ENCODE assay signal across 8 mouse cellular contexts in genomic region chr2:84741841-84742450, GRCm38 (mm10). TPM values are rescaled to one million over a fixed set of nuclear protein-coding genes. Genes with fewer than 3 reads are reported as not detected.
DNase-seq lines count a peak whose midpoint lies in the region; ATAC-seq and TF ChIP-seq lines count a peak whose summit lies in the region.

No protein-coding gene starts in this region.

- H3K9ac ChIP-seq in ES-Bruce4 (ENCODE audit: low read depth, poor library complexity, severe bottlenecking), result peak overlapping the region; percentile 94
- H3K9ac ChIP-seq in stomach, embryonic 15.5 days, result peak overlapping the region; percentile 5; the same call in 1 of the 2 replicates

- no peak for TF ChIP-seq CTCF in ES-Bruce4 (IDR thresholded peaks at IDR 0.05; ENCODE audit: low read depth, low read length)
- TF ChIP-seq CTCF in left cerebral cortex, adult 2 months (IDR thresholded peaks at IDR 0.05), result no peak

- intact Hi-C loops in left cerebral cortex, adult 2 months (cut with DNase I), result loop anchor here (5.0 kb wide), 1 partner anchor 55 kb away; the partner anchor contains the start of gene Ube2l6

- ATAC-seq in stomach, embryonic 15.5 days (ENCODE audit: insufficient read depth, low FRiP score, low read depth), result peak; percentile 2; the same call in 1 of the 2 replicates
- no peak for ATAC-seq in CD4-positive, CD25-positive, alpha-beta regulatory T cell, adult 4 months

- H3K4me1 ChIP-seq in ES-Bruce4 (ENCODE audit: control insufficient read depth, insufficient read depth, low read length), result no peaks in the 10 kb centered on the region
- H3K4me1 ChIP-seq in stomach, embryonic 15.5 days, result peaks cover 53% of the 10 kb centered on the region

- 0 out of 2 replicates have a peak, but pooled peaks have one; percentile 27 for TF ChIP-seq EP300 in ES-Bruce4 (IDR thresholded peaks at IDR 0.05; ENCODE audit: insufficient read depth, low read depth, low read length)

- no peak for TF ChIP-seq POLR2A in ES-Bruce4 (IDR thresholded peaks at IDR 0.05; ENCODE audit: insufficient read depth, low read length)

- no peaks in the 10 kb centered on the region for H3K9me3 ChIP-seq in ES-Bruce4 (replicated peaks; ENCODE audit: control insufficient read depth, insufficient read depth, low read length, poor library complexity, severe bottlenecking)
- H3K9me3 ChIP-seq in stomach, embryonic 15.5 days, result no peaks in the 10 kb centered on the region

- peak overlapping the region; percentile 86 for H3K4me3 ChIP-seq in ES-Bruce4 (ENCODE audit: low read depth, low read length)
- peak overlapping the region; percentile 95 for H3K4me3 ChIP-seq in stomach, embryonic 15.5 days (replicated peaks)
- no peak overlapping the region; the same call in 1 of the 2 replicates for H3K4me3 ChIP-seq in left cerebral cortex, adult 2 months

- H3K4me2 ChIP-seq in stomach, embryonic 15.5 days, result peak overlapping the region; percentile 80

- no peaks in the 10 kb centered on the region for H3K27me3 ChIP-seq in ES-Bruce4 (ENCODE audit: control insufficient read depth, insufficient read depth, low read length, poor library complexity, severe bottlenecking)
- no peaks in the 10 kb centered on the region for H3K27me3 ChIP-seq in stomach, embryonic 15.5 days (replicated peaks)

- DNase-seq in adrenal gland, postnatal 14 days, result peak; percentile 31
- no peak for DNase-seq in adrenal gland, postnatal 25 days
- DNase-seq in heart, postnatal 4 days, result peak; percentile 34
- peak; percentile 54 to 66 for DNase-seq in lung, adult 18-20 months
- DNase-seq in left cerebral cortex, adult 2 months (ENCODE audit: extremely low spot score in 1 of 2, low spot score in 2 of 2), result no peak

- peak overlapping the region; percentile 91 for H3K27ac ChIP-seq in ES-Bruce4 (ENCODE audit: insufficient read depth, low read length)
- peak overlapping the region; percentile 99 for H3K27ac ChIP-seq in stomach, embryonic 15.5 days
- H3K27ac ChIP-seq in left cerebral cortex, adult 2 months, result no peak overlapping the region

- peaks cover 4% of the 10 kb centered on the region for H3K36me3 ChIP-seq in ES-Bruce4 (ENCODE audit: control insufficient read depth, insufficient read depth, low read length, poor library complexity, severe bottlenecking)
- H3K36me3 ChIP-seq in stomach, embryonic 15.5 days, result peaks cover 10% of the 10 kb centered on the region; the same call in 1 of the 2 replicates

- WGBS in stomach, embryonic 15.5 days, result 4% methylated on average over 5 of the region's 5 CpGs

RNA-seq across cellular contexts. Expression of gene Gm19426, which starts 1.5 kb away (rescaled TPM):
- total RNA-seq in adrenal gland, postnatal 14 days (2021), result 5.2 and 5.3 TPM in 2 replicates
- total RNA-seq in adrenal gland, postnatal 25 days (2021), result 3.9 and 4.2 TPM in 2 replicates
- 9.9 and 10.3 TPM in 2 replicates for polyA plus RNA-seq in ES-Bruce4 (2011; ENCODE audit: insufficient read depth, insufficient read length, low read depth, missing spikeins)
- 1 to 10 TPM; 8.6 to 9.4 TPM for total RNA-seq in heart, postnatal 4 days (2021)
- polyA plus RNA-seq in stomach, embryonic 15.5 days (2015; fragmentation: Nextera tagmentation; extraction: Ambion mirVana), result 6.7 and 7.2 TPM in 2 replicates
- polyA plus RNA-seq in CD4-positive, CD25-positive, alpha-beta regulatory T cell, adult 4 months (2017; shearing (Covaris generic)), result not detected
- 1 to 10 TPM; 2.0 to 2.4 TPM for total RNA-seq in left cerebral cortex, adult 2 months (2021)

RNA-seq across cellular contexts. Expression of gene Ypel4, which starts 8.1 kb away (rescaled TPM):
- total RNA-seq in adrenal gland, postnatal 14 days (2021), result 6.5 and 8.6 TPM in 2 replicates
- total RNA-seq in adrenal gland, postnatal 25 days (2021), result 8.5 and 9.3 TPM in 2 replicates
- polyA plus RNA-seq in ES-Bruce4 (2011; ENCODE audit: insufficient read depth, insufficient read length, low read depth, missing spikeins), result 0.56 and 0.73 TPM in 2 replicates
- total RNA-seq in heart, postnatal 4 days (2021), result under 1 TPM; 0.77 to 0.88 TPM
- 7.5 and 11.0 TPM in 2 replicates for polyA plus RNA-seq in stomach, embryonic 15.5 days (2015; fragmentation: Nextera tagmentation; extraction: Ambion mirVana)
- polyA plus RNA-seq in CD4-positive, CD25-positive, alpha-beta regulatory T cell, adult 4 months (2017; shearing (Covaris generic)), result 1 to 10 TPM; 1.3 to 2.1 TPM
- 100 to 1,000 TPM; 101 to 102 TPM for total RNA-seq in left cerebral cortex, adult 2 months (2021)

RNA-seq across cellular contexts. Expression of gene Clp1, which starts 14.8 kb away (rescaled TPM):
- total RNA-seq in adrenal gland, postnatal 14 days (2021), result 14.5 and 15.7 TPM in 2 replicates
- 12.3 and 13.9 TPM in 2 replicates for total RNA-seq in adrenal gland, postnatal 25 days (2021)
- polyA plus RNA-seq in ES-Bruce4 (2011; ENCODE audit: insufficient read depth, insufficient read length, low read depth, missing spikeins), result 32.9 and 34.9 TPM in 2 replicates
- total RNA-seq in heart, postnatal 4 days (2021), result 1 to 10 TPM; 7.4 to 7.9 TPM
- 23.7 and 26.9 TPM in 2 replicates for polyA plus RNA-seq in stomach, embryonic 15.5 days (2015; fragmentation: Nextera tagmentation; extraction: Ambion mirVana)
- 10 to 100 TPM; 50.3 to 54.6 TPM for polyA plus RNA-seq in CD4-positive, CD25-positive, alpha-beta regulatory T cell, adult 4 months (2017; shearing (Covaris generic))
- total RNA-seq in left cerebral cortex, adult 2 months (2021), result 10 to 100 TPM in 1 of 2 experiments, 1 to 10 TPM in 1; 8.8 to 10.2 TPM

RNA-seq across cellular contexts. Expression of gene Zdhhc5, which starts 27.0 kb away (rescaled TPM):
- total RNA-seq in adrenal gland, postnatal 14 days (2021), result 52.8 and 58.1 TPM in 2 replicates
- 62.3 and 62.9 TPM in 2 replicates for total RNA-seq in adrenal gland, postnatal 25 days (2021)
- 39.6 and 42.4 TPM in 2 replicates for polyA plus RNA-seq in ES-Bruce4 (2011; ENCODE audit: insufficient read depth, insufficient read length, low read depth, missing spikeins)
- 10 to 100 TPM; 73.9 to 74.2 TPM for total RNA-seq in heart, postnatal 4 days (2021)
- polyA plus RNA-seq in stomach, embryonic 15.5 days (2015; fragmentation: Nextera tagmentation; extraction: Ambion mirVana), result 27.8 and 28.5 TPM in 2 replicates
- 10 to 100 TPM; 10.1 to 12.5 TPM for polyA plus RNA-seq in CD4-positive, CD25-positive, alpha-beta regulatory T cell, adult 4 months (2017; shearing (Covaris generic))
- 10 to 100 TPM; 48.8 to 49.9 TPM for total RNA-seq in left cerebral cortex, adult 2 months (2021)

RNA-seq across cellular contexts. Expression of gene Serping1, which starts 33.3 kb away (rescaled TPM):
- 73.1 and 93.2 TPM in 2 replicates for total RNA-seq in adrenal gland, postnatal 14 days (2021)
- total RNA-seq in adrenal gland, postnatal 25 days (2021), result 31.8 and 33.5 TPM in 2 replicates
- polyA plus RNA-seq in ES-Bruce4 (2011; ENCODE audit: insufficient read depth, insufficient read length, low read depth, missing spikeins), result 17.2 and 19.2 TPM in 2 replicates
- 10 to 100 TPM; 27.2 to 30.0 TPM for total RNA-seq in heart, postnatal 4 days (2021)
- polyA plus RNA-seq in stomach, embryonic 15.5 days (2015; fragmentation: Nextera tagmentation; extraction: Ambion mirVana), result 76.0 and 79.6 TPM in 2 replicates
- not detected for polyA plus RNA-seq in CD4-positive, CD25-positive, alpha-beta regulatory T cell, adult 4 months (2017; shearing (Covaris generic))
- total RNA-seq in left cerebral cortex, adult 2 months (2021), result 1 to 10 TPM; 5.3 to 8.4 TPM

Comparison
In these comparisons a context has a peak if more than half of its experiments do, and no peak if none do; other contexts are left out.
1. DNase-seq: peak in adrenal gland, postnatal 14 days (single experiment), heart, postnatal 4 days (single experiment) and lung, adult 18-20 months (2 of 2); none in adrenal gland, postnatal 25 days (single experiment) and left cerebral cortex, adult 2 months (0 of 2).